Mouse (Mus musculus) skeletal muscle tissue, adult 2 months (tissue): ENCODE results near the gene Plscr3.
A peak's percentile ranks its signal among the peaks of the same experiment; 100 is the strongest.
"Not testable (repeated sequence)": the region's sequence is repeated elsewhere in the genome, so short reads cannot be mapped to it uniquely, and the experiment has no call there.

Source experiments
- DNase-seq: peaks from one replicate; pipeline ENCODE4 v3.0.0-alpha.2; 2012; ENCODE audit warnings: low read depth, low spot score

Plscr3 gene

GRCm38 (mm10) chr11:69828832-69829231 lies 17.3 kb upstream of the Plscr3 start:
- no peak for DNase-seq

DNA sequence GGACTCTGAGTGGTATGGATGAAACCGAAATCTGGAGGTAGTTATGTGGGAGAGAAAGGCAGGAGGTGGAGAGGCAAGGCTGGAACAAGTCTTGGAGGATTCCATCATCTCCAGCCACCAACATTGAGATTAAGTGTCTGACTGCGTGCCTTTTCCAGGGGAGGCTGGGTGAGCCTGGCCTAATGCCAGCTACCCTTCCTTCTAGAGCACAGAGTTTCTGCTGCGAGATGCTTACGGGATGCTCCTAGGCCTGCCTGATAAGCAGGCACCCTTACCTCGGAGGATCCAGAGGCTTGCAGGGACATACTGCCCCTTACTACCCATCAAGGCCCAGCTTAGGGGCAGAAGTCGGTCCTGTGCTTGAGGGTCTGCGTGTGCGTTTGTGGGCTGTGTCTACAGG lies 12.6 kb upstream of the Plscr3 start:
- DNase-seq: no peak

DNA sequence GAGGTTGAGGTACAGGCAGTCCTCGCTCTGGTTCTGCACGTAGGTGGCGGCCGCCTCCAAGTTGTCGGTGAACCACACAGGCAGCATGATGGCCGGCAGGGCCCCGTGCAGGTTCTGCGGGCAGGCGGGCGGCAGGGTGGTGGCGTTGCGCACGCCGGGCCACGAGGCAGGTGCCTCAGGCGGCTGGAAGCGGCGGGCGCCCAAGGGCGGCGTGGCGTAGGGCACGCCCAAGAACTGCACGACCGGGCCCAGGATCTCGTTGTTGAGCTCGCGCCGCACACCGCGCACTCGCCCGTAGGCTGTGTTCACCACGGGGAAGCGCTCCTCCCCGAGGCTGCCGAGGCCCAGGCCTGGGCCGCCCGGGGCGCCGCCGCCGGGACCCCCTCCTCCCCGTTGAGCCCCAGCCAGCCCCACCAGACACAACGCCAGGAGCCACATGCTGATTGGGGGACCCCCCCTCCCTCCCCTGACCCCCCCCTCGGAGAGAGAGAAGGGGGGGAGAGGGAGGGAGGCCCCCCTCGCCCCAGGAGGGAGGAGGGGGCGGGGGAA lies 12.1 kb upstream of the Plscr3 start:
- no peak for DNase-seq

- DNase-seq: no peak
Observed at GRCm38 (mm10) chr11:69835326-69835965, 10.7 kb upstream of the Plscr3 start.

- DNase-seq: no peak
Observed at GRCm38 (mm10) chr11:69835966-69836335, 10.2 kb upstream of the Plscr3 start.

DNA sequence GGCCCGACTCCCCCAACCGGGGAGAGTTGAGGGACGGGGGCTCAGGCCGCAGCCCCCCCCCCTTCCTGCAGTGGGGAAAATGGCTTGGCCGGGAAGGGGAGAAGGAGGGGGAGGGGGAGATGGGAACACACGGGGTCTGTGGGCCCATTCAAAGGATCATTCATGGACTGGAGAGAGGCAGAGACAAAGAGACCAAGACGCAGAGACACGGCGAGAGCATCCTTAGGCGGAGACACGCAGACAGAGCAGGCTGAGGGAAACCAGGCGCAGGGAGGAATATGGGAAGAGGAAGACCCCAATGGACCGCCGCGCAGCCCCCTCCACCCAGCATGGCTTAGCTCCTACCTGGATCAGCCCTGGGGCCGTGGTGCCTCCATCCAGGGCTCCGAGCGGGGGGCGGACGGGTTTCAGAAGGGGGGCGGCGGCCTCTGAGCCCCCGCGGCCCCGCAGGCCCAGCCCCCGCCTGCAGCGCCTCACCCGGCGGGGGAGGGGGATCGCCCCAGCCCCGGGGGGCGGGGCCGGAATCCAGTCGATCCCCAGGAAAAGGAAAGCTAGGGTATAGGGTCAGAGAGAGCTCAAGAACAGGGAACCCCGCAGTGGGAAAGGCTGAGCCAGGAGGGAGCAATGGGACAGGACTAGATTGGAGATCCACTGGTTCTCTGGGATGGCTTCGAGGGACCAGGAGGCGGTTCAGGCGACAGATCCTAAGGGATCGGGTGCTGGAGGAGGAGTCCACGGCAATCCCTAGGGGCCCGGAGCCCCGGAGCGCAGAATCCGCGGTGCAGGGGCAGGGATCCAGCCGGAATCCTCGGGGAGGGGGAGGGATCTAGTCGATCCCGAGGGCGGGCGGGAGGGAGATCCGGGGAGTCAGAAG lies 9.2 kb upstream of the Plscr3 start:
- DNase-seq: no peak

- DNase-seq: no peak
Observed at GRCm38 (mm10) chr11:69837604-69837951, 8.6 kb upstream of the Plscr3 start, which contains the start of gene Nlgn2. Gene Nlgn2, minus strand, starts transcription at chr11:69837784.

DNA sequence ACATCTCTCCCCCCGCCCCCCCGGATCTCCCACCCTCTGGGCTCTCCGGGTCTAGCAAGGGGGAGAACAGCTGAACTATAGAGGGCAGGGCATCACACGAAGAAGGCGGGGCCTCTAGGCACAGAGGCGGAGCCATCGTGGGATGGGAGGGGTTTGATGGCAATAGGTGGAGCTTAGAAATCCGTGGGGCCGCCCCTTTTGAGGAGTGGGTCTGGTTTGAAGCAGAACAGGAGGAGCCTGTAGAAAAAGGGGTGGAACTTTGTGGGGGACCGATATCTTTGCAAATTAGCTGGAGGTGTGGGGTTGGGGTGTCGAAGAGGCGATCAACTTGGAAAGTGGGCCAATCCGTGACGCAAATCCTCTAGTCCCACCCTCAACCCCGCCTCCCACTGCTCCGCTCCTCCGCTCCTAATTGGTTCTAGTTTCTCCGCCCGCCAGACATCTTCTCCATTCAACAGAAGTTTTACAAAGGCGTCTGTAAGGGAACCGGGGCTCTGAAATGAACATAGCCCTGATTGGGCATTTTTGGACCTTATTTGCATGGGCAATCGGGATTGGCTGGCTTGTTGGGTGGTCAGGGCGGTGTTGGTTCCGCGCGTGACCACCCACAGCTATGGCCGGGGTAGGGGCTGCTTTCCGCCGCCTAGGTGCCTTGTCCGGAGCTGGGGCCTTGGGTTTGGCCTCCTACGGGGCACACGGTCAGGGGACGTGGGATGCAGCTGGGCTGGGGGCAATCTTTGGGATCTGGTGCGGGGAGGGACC lies 8.0 kb upstream of the Plscr3 start, which contains the start of gene Tmem256:
Gene Tmem256, plus strand, starts transcription at position 563 of the 762 bp plus-strand sequence.
- peak; percentile 97 for DNase-seq

GRCm38 (mm10) chr11:69838714-69839104 lies 7.5 kb upstream of the Plscr3 start:
- DNase-seq: no peak

- DNase-seq: no peak
Observed at GRCm38 (mm10) chr11:69846738-69847688, 837 bp downstream of the Plscr3 start.

DNA sequence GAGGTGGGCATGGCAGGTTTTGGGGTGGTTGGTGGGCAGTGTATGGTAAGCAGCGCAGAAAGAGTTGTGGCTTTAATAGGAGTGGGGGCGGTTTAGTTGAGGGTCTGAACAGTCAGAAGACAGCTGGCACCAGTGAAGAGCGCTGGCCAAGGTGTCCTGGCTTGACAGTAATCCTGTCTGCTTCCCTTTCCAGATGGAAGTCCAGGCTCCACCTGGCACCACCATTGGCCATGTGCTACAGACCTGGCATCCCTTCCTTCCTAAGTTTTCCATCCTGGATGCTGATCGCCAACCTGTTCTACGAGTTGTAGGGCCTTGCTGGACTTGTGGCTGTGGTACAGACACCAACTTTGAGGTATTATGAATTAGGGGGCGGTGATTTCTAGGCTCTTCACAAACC lies 1.8 kb downstream of the Plscr3 start:
- DNase-seq: no peak

DNA sequence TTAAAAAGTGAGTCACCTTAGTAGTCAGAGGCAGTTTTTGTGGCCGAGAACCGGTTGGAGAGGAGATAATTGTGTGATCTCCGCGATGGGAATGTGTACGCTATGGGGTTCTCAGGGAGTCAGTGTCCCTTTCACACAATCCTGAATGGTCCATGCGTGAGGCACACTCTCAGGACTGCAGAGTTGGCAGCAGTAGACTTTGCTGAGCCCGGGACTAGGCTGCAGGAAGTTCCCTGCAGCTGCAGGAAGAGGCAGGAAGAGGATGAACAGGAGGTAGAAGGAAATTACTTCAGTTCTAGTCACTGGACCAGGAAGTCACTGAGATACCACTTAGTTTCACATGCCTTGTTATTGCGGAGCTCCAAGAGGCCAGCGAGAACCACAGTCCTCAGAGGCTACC lies 3.0 kb downstream of the Plscr3 start:
- DNase-seq: no peak

DNA sequence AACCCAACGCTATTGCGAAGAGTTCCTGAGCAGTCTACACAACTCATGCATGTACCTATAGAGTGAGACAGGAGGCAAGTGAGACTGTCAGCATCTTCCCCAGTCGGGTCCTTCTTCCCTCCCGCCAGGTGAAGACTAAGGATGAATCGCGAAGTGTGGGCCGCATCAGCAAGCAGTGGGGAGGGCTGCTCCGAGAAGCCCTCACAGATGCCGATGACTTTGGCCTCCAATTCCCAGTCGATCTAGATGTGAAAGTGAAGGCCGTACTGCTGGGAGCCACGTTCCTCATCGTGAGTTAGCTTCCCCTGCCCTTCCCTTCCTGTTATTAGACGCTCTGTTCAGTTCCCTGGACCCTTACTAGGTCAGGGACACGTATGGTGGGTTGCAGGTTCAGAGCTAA lies 3.7 kb downstream of the Plscr3 start:
- no peak for DNase-seq

- DNase-seq: no peak
Observed at GRCm38 (mm10) chr11:69850754-69851153, 4.6 kb downstream of the Plscr3 start.

GRCm38 (mm10) chr11:69853994-69854393 lies 7.8 kb downstream of the Plscr3 start:
- no peak for DNase-seq

DNA sequence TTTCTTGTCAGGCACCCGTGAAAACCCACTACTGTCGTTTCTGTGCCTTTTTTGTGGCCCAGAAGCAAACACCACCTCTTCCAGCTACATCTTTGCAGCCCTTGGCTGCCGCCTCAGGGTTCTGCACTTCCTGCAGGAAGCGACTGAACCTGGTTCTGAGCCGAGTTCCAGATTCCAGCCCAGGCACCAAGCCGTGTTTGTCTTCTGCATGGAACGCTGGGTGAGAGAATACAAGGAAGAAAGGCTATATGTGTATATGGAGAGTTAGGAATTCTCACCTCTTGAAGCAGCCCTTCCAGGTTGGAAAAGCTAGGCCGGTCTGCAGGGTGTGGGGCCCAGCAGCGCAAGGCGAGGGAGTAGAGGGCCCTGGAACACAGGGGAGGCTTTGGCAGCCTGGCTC lies 8.5 kb downstream of the Plscr3 start:
- DNase-seq: no peak

DNA sequence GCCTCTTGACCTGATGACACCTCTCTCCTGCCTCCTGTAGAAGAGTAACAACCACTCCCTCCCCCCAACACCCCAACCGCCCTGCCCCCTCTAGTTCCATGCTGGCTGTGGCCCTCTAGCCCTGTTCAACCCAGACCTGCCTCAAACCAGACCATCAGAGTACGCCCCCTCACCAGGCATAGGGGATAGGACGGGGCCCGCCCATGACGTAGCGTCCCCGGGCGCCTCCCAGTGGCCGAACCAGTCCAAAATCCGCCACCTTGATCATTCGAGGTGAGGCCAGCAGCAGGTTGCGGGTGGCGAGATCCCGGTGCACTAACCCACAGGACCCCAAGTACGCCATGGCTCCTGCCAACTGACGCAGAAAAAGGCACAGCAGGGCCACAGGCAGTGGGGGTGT lies 9.2 kb downstream of the Plscr3 start:
- DNase-seq: no peak

DNA sequence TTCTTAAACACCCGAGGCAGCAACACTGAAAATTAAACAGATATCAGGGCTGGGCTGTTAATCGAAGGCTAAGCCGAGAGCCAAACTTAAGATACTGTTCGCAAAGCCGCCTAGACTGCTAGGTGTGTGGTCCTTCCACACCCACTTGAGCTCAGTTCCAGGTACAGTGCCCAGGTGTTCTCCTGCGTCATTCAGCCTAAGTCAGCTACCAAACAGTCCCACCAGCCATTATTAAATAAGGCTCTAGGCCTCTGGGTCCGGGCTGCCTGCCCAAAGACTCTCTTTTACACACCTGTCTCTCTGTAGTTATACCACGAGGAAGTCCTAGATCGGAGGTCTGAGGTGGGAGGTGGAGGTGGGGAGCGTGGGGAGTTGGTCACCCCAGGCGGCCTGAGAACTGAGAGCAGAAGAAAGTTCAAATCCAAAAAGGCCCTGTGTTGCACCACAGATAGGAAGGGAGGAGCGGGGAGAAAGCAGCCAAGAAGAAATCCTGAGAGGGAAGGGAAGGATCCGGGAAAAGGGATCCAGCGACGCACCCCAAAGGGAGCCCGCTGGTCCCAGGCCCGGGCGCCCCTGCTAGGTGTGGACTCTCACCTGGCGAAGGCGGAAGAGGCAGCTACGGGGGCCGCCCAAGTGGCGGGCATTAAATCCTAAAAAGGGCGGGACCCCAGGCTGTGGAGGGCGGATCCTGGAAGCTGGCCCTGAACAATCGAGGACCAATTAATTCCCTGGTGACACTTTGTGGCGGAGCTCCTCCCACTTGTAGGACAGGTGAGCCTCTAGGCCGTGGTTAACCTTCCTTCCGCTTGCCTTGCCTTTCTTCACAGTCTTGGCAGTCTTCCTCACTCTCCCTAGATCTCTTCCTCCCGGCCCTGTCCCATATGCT lies 12.2 kb downstream of the Plscr3 start, which contains the start of gene Tnk1:
Gene Tnk1, minus strand, starts transcription at position 618 of the 886 bp plus-strand sequence.
- no peak for DNase-seq

DNA sequence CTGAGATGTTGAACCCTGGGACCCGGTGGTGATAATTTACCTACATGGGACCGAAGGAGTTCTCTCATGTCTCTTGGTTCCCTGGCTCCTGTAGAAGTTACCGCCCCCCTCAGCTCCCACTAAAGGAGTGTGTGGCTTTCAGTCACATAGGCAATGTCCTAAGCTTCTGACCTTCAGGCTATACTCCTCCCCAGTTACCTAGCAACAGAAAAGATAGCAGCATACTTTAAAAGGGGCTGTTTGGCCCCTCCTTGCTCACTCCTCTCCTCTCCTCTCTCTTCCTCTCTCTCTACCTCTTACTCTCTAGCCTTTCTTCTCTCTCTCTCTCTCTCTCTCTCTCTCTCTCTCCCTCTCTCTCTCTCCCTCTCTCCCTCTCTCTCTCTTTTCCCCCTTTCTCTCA lies 17.6 kb downstream of the Plscr3 start:
- not testable (repeated sequence) for DNase-seq
